Mouse (Mus musculus): Measurements from ENCODE around the gene Blmh.

- TF ChIP-seq CTCF (IDR thresholded peaks at IDR 0.05; ENCODE audit: insufficient read depth, low read depth, low read length) (no peak), POLR2A (IDR thresholded peaks at IDR 0.05; ENCODE audit: insufficient read depth, low read depth, low read length) (no peak)
Measured at GRCm38 (mm10) chr11:76998705-76999226, 74.2 kb downstream of the Blmh start.
